Mouse (Mus musculus) urinary bladder, postnatal 25 days (tissue): ENCODE data around the gene Rgs16.

ENCODE experiments used
- DNase-seq: peaks from one replicate; pipeline ENCODE4 v3.0.0; 2022; ENCODE audit warnings: low spot score

Gene Rgs16

GRCm38 (mm10) chr1:153740145-153740544, at the start of gene Rgs16:
TSS of gene Rgs16 (plus strand) at chr1:153740349.
- peak; percentile 62 for DNase-seq

GRCm38 (mm10) chr1:153692526-153692925, 47.6 kb upstream of the Rgs16 start:
- no peak for DNase-seq

GRCm38 (mm10) chr1:153694372-153695120, 45.6 kb upstream of the Rgs16 start:
- DNase-seq, result no peak

GRCm38 (mm10) chr1:153695398-153695797, 44.8 kb upstream of the Rgs16 start:
- DNase-seq, result no peak

DNA sequence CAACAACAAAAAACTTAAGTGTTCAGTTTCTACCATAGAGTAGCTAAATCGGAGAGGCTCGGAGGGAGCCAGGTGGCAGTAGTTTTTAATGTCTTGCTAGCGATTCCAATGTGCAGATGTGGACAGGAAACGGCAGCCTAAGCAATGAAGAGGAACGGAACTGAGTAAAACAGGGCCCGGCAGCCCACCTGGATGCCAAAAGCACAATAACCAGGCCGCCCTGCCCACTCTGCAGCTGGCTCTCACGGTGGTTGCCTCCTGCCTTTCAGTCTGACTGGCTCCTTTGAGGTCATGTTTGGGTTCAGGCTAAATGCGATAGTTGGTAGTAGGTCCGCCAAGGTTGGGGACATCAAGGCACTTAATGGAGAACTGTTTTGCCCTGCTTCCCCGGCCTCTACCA, 44.1 kb upstream of the Rgs16 start:
- DNase-seq, result no peak

GRCm38 (mm10) chr1:153696541-153696940, 43.6 kb upstream of the Rgs16 start:
- DNase-seq, result no peak

- no peak for DNase-seq
Observed at GRCm38 (mm10) chr1:153697581-153698251, 42.4 kb upstream of the Rgs16 start.

- no peak for DNase-seq
Observed at GRCm38 (mm10) chr1:153698311-153699084, 41.7 kb upstream of the Rgs16 start.

DNA sequence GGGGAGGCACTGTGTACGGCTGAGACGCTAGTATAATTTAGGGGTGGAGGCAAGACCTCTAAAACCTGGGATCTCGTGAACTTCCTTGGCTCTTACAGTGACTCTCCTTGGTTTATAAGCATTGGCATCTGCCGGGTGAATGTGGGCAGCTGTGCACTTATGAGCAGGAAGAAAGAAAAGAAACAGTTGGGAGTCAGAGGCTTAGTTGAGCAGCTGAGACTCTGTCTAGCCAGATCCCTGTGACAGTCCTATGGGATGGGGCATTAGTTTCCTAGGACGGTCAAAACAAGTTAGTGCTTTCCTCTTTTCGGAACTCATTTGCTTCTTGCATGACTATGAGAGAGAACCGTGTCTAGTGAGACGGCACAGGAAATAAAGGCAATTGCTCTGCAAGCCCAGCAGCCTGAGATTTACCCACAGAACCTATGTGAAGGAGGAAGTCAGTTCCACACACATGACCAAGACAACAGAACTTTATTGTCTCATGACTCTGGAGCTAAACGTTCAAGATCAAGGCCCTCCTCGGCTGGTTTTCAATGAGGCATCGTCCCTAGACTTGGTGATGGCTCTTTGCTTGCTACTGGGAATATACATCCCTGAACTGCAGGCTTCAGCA, 39.6 kb upstream of the Rgs16 start:
- DNase-seq, result no peak

- no peak for DNase-seq
Observed at GRCm38 (mm10) chr1:153701461-153701860, 38.7 kb upstream of the Rgs16 start.

- no peak for DNase-seq
Observed at GRCm38 (mm10) chr1:153702166-153702852, 37.8 kb upstream of the Rgs16 start.

GRCm38 (mm10) chr1:153702853-153703410, 37.2 kb upstream of the Rgs16 start:
- no peak for DNase-seq

GRCm38 (mm10) chr1:153703445-153703991, 36.6 kb upstream of the Rgs16 start:
- no peak for DNase-seq

GRCm38 (mm10) chr1:153704174-153704573, 36.0 kb upstream of the Rgs16 start:
- DNase-seq, result no peak

DNA sequence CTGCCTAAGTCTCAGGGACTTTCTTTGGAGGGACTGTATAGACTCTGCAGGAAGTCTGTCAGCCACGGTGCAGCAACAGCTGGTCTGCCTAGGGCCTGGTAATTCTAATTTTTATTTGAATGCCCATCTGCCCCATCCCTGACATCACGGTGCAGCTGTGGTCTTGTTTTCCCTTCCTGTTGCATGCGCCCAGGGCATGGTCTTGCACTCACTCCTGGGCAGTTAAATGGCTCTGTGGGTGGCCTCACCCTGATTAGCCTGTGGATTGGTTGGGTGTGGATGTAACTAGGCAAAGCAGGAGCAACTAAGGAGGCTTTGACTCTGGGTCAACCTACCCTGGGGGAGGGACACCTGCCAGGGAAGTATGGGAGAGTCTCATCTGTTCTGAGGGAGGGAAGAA, 35.2 kb upstream of the Rgs16 start:
- no peak for DNase-seq

DNA sequence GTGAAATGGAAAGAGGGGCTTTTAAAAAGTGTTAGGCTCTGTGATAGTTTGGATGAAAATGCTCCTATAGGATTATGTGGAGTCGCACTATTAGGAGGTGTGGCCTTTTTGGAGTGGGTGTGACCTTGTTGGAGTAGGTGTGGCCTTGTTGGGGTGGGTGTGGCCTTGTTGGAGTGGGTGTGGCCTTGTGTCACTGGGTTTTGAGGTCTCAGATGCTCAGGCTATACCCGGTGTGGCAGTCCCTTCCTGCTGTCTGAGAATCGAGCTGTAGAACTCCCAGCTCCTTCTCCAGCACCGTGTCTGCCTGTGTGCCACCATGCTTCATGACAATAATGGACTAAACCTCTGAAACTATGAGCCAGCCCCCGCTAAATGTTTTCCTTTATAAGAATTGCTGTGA, 31.5 kb upstream of the Rgs16 start:
- DNase-seq, result no peak

DNA sequence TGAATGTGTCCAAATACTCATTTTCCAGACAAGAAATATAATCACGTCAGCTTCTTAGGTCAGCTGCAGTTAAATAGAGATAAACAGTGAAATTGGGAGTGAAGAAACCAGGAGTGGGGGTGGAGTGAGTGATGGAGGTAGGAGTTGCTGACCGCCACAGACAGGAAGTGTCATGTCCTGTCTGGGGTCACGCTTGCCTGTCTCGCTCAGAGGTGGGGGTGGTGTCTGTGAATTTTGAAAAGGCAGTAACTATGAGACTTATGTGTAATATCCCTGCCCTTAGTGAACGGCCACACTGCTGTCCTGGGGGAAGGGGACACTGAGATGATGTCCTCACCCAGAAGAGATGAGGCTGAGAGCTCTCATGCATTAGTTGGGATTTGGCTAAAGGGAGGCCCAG, 30.7 kb upstream of the Rgs16 start:
- no peak for DNase-seq

DNA sequence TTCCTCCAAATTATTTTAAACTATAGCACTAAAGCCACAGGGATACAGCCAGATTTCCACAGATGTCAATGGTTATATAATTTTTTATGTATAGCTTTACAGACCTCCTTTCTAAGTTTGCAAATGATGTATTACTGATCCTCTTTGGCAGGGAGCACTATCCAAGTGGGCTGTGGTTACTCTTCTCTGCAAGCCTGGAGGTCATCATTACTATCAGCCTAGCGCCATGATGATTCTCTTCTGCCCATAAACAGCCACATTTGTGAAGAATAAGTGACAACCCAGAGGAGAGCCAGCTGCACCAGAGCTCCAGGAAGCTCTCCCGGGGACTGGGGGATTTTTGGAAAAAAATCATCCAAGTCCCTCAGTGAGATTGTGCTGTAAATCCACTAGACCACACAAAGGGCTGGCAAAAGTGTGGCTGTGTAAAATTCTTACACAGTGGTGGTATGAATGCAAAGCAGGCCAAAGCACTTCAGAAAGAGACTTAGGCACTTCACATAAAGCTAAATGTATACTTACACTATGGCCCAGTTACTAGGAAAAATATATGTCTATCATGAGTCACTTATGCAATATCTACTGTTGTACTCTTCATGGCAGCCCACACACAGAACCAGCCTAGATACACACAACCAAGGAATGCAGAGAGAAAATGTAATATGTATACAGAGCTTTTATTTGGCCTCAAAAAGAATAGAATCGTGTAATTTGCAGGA, 28.4 kb upstream of the Rgs16 start:
- DNase-seq, result no peak

DNA sequence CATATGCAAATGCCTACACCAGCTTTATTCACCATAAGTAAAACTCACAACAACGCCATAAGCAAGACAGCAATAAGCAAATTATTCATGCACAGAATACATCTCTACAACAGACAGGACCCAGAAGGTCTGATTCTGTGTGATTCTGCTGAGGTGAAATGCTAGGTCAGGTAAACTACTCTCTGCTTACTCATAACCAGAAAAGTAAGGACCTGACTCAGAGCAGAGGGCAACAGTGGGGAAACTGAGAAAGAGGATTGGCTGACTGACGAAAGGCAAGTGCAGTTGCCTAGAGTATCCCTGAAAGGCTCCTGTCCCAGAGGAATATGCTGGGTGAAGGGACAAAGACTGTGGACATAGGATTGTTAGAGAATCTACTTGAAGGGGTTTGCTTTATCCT, 27.5 kb upstream of the Rgs16 start:
- DNase-seq, result no peak

DNA sequence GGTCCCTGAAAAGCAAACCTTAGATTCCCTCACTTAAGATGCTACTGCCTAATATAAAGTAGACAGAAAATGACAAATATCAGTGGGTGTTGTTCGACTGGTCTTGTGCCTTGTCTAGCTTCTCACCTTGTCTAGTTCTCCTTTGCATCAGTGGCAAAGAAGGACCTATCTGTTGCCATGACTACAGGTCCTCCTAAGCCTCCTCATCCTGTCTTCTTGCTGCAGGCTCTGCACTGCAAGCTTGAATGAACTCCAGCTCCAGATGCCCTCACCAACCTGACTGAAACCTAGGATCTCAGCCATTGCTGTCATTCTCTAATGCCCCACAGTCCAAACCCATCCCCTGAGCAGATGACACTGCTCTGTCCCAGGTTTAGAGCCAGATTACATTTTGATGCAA, 22.2 kb upstream of the Rgs16 start:
- DNase-seq, result no peak

- no peak for DNase-seq
Observed at GRCm38 (mm10) chr1:153720935-153721334, 19.2 kb upstream of the Rgs16 start.
